Mouse (Mus musculus) embryonic facial prominence, embryonic 13.5 days (tissue): ENCODE results near the gene Zmat3. TPM values are rescaled to one million over a fixed set of nuclear protein-coding genes. Genes with fewer than 3 reads are reported as not detected.

Source experiments
- ATAC-seq: fragments of 200-750 bp; cut with Nextera tagmentation; 2 replicates; pipeline ENCODE4 v1.8.0; 2017; ENCODE audit warnings: low read depth; ENCODE audit not compliant: insufficient number of reproducible peaks, insufficient read depth, low FRiP score, low TSS enrichment
- H3K27ac ChIP-seq: fragments of 300-500 bp; sonication (generic); 2 replicates; pipeline ENCODE4 v1.5.1; 2015; ENCODE audit warnings: moderate library complexity, mild to moderate bottlenecking, inconsistent platforms
- H3K27me3 ChIP-seq: fragments of 300-500 bp; sonication (generic); 2 replicates; pipeline ENCODE4 v1.6.1; 2015; ENCODE audit warnings: mild to moderate bottlenecking, inconsistent platforms
- H3K36me3 ChIP-seq: fragments of 300-500 bp; sonication (generic); 2 replicates; pipeline ENCODE4 v1.6.1; 2015; ENCODE audit warnings: mild to moderate bottlenecking, inconsistent platforms
- H3K4me1 ChIP-seq: fragments of 300-500 bp; sonication (generic); 2 replicates; pipeline ENCODE4 v1.6.1; 2015; ENCODE audit warnings: inconsistent platforms
- H3K4me2 ChIP-seq: fragments of 300-500 bp; sonication (generic); 2 replicates; pipeline ENCODE4 v1.6.1; 2015; ENCODE audit warnings: moderate library complexity, mild to moderate bottlenecking, inconsistent platforms
- H3K4me3 ChIP-seq: fragments of 300-500 bp; sonication (generic); 2 replicates; pipeline ENCODE4 v1.5.1; 2015; ENCODE audit warnings: mild to moderate bottlenecking, inconsistent platforms
- H3K9ac ChIP-seq: fragments of 300-500 bp; sonication (generic); 2 replicates; pipeline ENCODE4 v1.6.1; 2015; ENCODE audit warnings: mild to moderate bottlenecking, inconsistent platforms
- H3K9me3 ChIP-seq: fragments of 300-500 bp; sonication (generic); 2 replicates; pipeline ENCODE4 v1.6.1; 2016; ENCODE audit warnings: inconsistent platforms
- WGBS: fragments of 180-500 bp; shearing (Covaris S2); methylation state at CpG from one replicate; pipeline ENCODE4 v1.1.7; 2015; ENCODE audit warnings: mixed read lengths; 5-methylcytosine and 5-hydroxymethylcytosine counted together
- polyA plus RNA-seq: library from polyadenylated mRNA; unstranded; fragments of >200 nt; fragmentation: Nextera tagmentation; extraction: Ambion mirVana; gene quantifications from 2 replicates; pipeline ENCODE4 v1.2.1, GENCODE M21; 2015

Zmat3 gene
- polyA plus RNA-seq, 1 experiment from 2014 or later: 5.1 TPM

GRCm38 (mm10) chr3:32367516-32367915, 1.7 kb upstream of the Zmat3 start:
- H3K27ac ChIP-seq: no peak overlapping the region
- no peak overlapping the region for H3K4me3 ChIP-seq
- WGBS: 82% methylated on average over 1 of the region's 1 CpGs
- no peak overlapping the region for H3K9ac ChIP-seq
- no peak overlapping the region for H3K4me2 ChIP-seq
- H3K36me3 ChIP-seq: no peaks in the 10 kb centered on the region
- no peaks in the 10 kb centered on the region for H3K9me3 ChIP-seq
- no peak for ATAC-seq
- peaks cover 13% of the 10 kb centered on the region; the same call in 1 of the 2 replicates for H3K4me1 ChIP-seq
- peaks cover 8% of the 10 kb centered on the region; the same call in 1 of the 2 replicates for H3K27me3 ChIP-seq

- H3K36me3 ChIP-seq: no peaks in the 10 kb centered on the region
- H3K9me3 ChIP-seq: no peaks in the 10 kb centered on the region
- no peak overlapping the region for H3K27ac ChIP-seq
- peak overlapping the region; percentile 87 for H3K4me3 ChIP-seq
- 70% methylated on average over 17 of the region's 17 CpGs for WGBS
- peak overlapping the region; percentile 86; the same call in 1 of the 2 replicates for H3K9ac ChIP-seq
- H3K4me1 ChIP-seq: peaks cover 13% of the 10 kb centered on the region; the same call in 1 of the 2 replicates
- 0 out of 2 replicates have a peak, but pooled peaks have one; percentile 18 for ATAC-seq
- peak overlapping the region; percentile 85 for H3K4me2 ChIP-seq
- peaks cover 8% of the 10 kb centered on the region; the same call in 1 of the 2 replicates for H3K27me3 ChIP-seq
Observed at GRCm38 (mm10) chr3:32366246-32366734, 476 bp upstream of the Zmat3 start.

GRCm38 (mm10) chr3:32364841-32365545, 821 bp downstream of the Zmat3 start:
- WGBS: under 1% methylated on average over 45 of the region's 54 CpGs
- Histone ChIP-seq H3K4me2 (peak overlapping the region; percentile 85), H3K36me3 (no peaks in the 10 kb centered on the region), H3K9me3 (no peaks in the 10 kb centered on the region), H3K27me3 (peaks cover 8% of the 10 kb centered on the region; the same call in 1 of the 2 replicates), H3K9ac (peak overlapping the region; percentile 86), H3K4me3 (peak overlapping the region; percentile 87), H3K4me1 (peaks cover 18% of the 10 kb centered on the region; the same call in 1 of the 2 replicates), H3K27ac (peak overlapping the region; percentile 48)
- ATAC-seq: 0 out of 2 replicates have a peak, but pooled peaks have one; percentile 39

DNA sequence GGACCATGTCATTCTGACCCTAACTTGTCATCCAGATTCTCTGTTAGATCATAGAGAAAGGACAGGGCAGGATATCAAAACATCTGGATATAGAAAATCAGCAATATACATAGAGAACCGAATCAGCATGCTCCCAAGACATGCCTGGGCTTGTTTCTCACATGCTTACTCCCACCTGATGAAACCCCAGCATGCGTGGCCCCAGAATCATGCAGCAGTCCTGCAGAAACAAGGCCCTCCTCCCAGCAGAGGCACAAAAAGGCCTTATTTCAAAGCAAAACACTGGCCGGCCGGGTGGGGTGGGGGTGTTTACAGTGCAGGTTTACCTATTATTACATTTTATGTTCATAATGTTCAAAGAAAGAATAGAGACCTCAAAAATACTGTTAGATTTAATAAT, 1.6 kb downstream of the Zmat3 start:
- Histone ChIP-seq H3K27ac (no peak overlapping the region), H3K4me2 (peak overlapping the region; percentile 85), H3K36me3 (no peaks in the 10 kb centered on the region), H3K4me1 (peaks cover 18% of the 10 kb centered on the region; the same call in 1 of the 2 replicates), H3K4me3 (no peak overlapping the region), H3K9ac (peak overlapping the region; percentile 58; the same call in 1 of the 2 replicates), H3K9me3 (no peaks in the 10 kb centered on the region), H3K27me3 (peaks cover 8% of the 10 kb centered on the region; the same call in 1 of the 2 replicates)
- 42% methylated on average over 4 of the region's 4 CpGs for WGBS
- ATAC-seq: no peak

GRCm38 (mm10) chr3:32361221-32361620, 4.6 kb downstream of the Zmat3 start:
- Histone ChIP-seq H3K27me3 (peaks cover 1% of the 10 kb centered on the region; the same call in 1 of the 2 replicates), H3K9ac (no peak overlapping the region), H3K36me3 (no peaks in the 10 kb centered on the region), H3K9me3 (no peaks in the 10 kb centered on the region), H3K4me1 (peaks cover 12% of the 10 kb centered on the region; the same call in 1 of the 2 replicates), H3K27ac (no peak overlapping the region), H3K4me3 (no peak overlapping the region), H3K4me2 (no peak overlapping the region)
- ATAC-seq: no peak
- 43% methylated on average over 6 of the region's 6 CpGs for WGBS

GRCm38 (mm10) chr3:32347881-32348280, 17.9 kb downstream of the Zmat3 start:
- ATAC-seq: no peak
- Histone ChIP-seq H3K27ac (no peak overlapping the region), H3K4me3 (no peak overlapping the region), H3K4me2 (no peak overlapping the region), H3K9ac (no peak overlapping the region), H3K27me3 (no peaks in the 10 kb centered on the region), H3K36me3 (peaks cover 13% of the 10 kb centered on the region), H3K4me1 (no peaks in the 10 kb centered on the region), H3K9me3 (no peaks in the 10 kb centered on the region)
- WGBS: 93% methylated on average over 6 of the region's 6 CpGs

GRCm38 (mm10) chr3:32345249-32345648, 20.6 kb downstream of the Zmat3 start:
- H3K36me3 ChIP-seq: peaks cover 32% of the 10 kb centered on the region
- 84% methylated on average over 11 of the region's 11 CpGs for WGBS
- H3K9ac ChIP-seq: no peak overlapping the region
- no peak overlapping the region for H3K4me2 ChIP-seq
- no peak for ATAC-seq
- no peaks in the 10 kb centered on the region for H3K4me1 ChIP-seq
- H3K27ac ChIP-seq: no peak overlapping the region
- H3K27me3 ChIP-seq: no peaks in the 10 kb centered on the region
- H3K4me3 ChIP-seq: no peak overlapping the region
- no peaks in the 10 kb centered on the region for H3K9me3 ChIP-seq

DNA sequence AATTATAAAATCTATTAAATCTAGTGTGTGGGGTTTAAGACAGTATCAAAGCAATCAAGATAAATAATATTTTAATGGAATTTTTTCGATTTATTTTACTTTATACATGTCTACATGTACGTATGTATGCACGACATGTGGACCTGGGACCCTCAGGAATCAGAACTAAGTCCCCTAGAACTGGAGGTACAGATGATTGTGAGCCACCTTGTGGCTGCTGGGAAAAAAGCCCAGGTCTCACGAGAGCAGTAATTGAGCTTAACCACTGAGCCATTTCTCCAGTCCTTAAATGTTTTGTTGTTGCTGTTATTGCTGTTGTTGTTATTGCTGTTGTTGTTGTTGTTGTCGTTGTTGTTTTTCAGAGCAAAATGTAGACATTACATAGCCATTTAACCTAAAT, 21.0 kb downstream of the Zmat3 start:
- Histone ChIP-seq H3K9ac (no peak overlapping the region), H3K27ac (no peak overlapping the region), H3K4me3 (no peak overlapping the region), H3K36me3 (peaks cover 31% of the 10 kb centered on the region), H3K4me1 (no peaks in the 10 kb centered on the region), H3K4me2 (no peak overlapping the region), H3K27me3 (no peaks in the 10 kb centered on the region), H3K9me3 (no peaks in the 10 kb centered on the region)
- WGBS: 82% methylated on average over 5 of the region's 5 CpGs
- ATAC-seq: no peak

DNA sequence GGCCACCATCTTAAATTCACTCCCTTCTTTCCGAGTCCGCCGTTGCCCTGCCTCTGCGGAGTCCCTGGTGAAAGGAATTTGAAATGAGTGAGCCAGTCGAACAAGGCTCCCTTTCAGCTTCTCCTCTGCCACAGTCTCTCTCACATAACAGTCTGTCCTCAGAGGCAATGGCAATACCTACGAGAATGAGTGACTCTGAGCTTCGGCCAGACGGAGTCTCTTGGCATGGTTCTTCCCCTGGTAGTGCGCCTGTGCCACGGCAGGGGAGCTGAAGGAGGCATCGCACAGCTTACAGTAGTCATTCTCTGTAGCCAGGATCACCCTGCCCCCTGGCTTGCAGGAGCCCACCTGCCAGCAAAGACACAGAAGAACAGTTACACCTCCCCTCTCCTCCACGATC, 22.4 kb downstream of the Zmat3 start:
- Histone ChIP-seq H3K27ac (no peak overlapping the region), H3K36me3 (peaks cover 31% of the 10 kb centered on the region)

GRCm38 (mm10) chr3:32341434-32341833, 24.4 kb downstream of the Zmat3 start:
- Histone ChIP-seq H3K36me3 (peaks cover 31% of the 10 kb centered on the region), H3K4me3 (no peak overlapping the region)
- no peak for ATAC-seq

More for the DNA sequence above, 22.4 kb downstream of the Zmat3 start:
- no peak overlapping the region for H3K4me3 ChIP-seq
- H3K4me2 ChIP-seq: no peak overlapping the region
- no peak for ATAC-seq
- H3K9ac ChIP-seq: no peak overlapping the region
- no peaks in the 10 kb centered on the region for H3K27me3 ChIP-seq
- 86% methylated on average over 12 of the region's 12 CpGs for WGBS
- H3K4me1 ChIP-seq: no peaks in the 10 kb centered on the region
- no peaks in the 10 kb centered on the region for H3K9me3 ChIP-seq

DNA sequence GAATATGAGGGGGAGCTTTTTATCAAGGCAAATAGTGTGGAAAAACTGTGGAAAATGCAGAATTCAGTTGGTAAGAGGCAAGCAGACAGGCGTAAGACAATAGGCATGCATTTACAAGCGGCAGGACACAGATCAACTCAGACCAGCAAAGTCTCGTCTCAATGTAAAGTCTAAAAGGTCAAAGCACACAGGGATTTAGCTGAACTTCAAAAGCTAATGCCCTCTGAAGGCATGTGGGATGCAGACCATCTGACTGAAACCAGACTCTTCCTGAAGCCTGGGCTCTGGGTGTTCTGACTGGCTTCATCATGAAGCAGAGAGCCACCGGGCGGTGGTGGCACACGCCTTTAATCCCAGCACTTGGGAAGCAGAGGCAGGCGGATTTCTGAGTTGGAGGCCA, 27.6 kb downstream of the Zmat3 start:
- H3K4me1 ChIP-seq: no peaks in the 10 kb centered on the region; the same call in 1 of the 2 replicates
- no peak overlapping the region for H3K4me2 ChIP-seq
- H3K9me3 ChIP-seq: no peaks in the 10 kb centered on the region
- H3K36me3 ChIP-seq: peaks cover 22% of the 10 kb centered on the region
- no peak overlapping the region for H3K27ac ChIP-seq
- WGBS: 84% methylated on average over 7 of the region's 7 CpGs
- H3K9ac ChIP-seq: no peak overlapping the region
- H3K4me3 ChIP-seq: no peak overlapping the region
- no peak for ATAC-seq
- no peaks in the 10 kb centered on the region for H3K27me3 ChIP-seq

More at GRCm38 (mm10) chr3:32341434-32341833, 24.4 kb downstream of the Zmat3 start:
- H3K9me3 ChIP-seq: no peaks in the 10 kb centered on the region
- 94% methylated on average over 19 of the region's 19 CpGs for WGBS
- no peak overlapping the region for H3K9ac ChIP-seq
- no peaks in the 10 kb centered on the region; the same call in 1 of the 2 replicates for H3K4me1 ChIP-seq
- H3K27me3 ChIP-seq: no peaks in the 10 kb centered on the region
- no peak overlapping the region for H3K4me2 ChIP-seq
- H3K27ac ChIP-seq: no peak overlapping the region

DNA sequence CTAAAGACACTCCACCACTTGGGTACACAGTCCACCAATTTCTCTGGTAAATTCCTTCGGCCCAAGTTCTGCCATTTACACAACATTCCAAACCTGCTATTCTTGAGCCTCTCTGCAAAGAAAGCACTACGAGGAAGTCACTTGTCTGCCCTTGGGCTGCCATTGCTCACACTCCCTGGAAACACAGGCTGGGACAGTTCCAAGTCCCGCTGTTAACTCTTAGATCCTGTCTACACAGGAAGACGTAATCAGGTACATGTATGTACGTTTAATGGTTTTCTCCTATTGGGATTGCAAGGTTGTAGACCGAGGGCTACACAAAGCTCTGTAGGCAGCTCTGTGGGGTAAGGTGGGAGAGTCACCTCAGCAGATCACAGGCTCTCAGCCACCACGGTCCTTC, 28.0 kb downstream of the Zmat3 start:
- no peak for ATAC-seq
- Histone ChIP-seq H3K9ac (no peak overlapping the region), H3K4me1 (no peaks in the 10 kb centered on the region; the same call in 1 of the 2 replicates), H3K27me3 (no peaks in the 10 kb centered on the region), H3K36me3 (peaks cover 19% of the 10 kb centered on the region), H3K4me2 (no peak overlapping the region), H3K9me3 (no peaks in the 10 kb centered on the region), H3K27ac (no peak overlapping the region), H3K4me3 (no peak overlapping the region)
- 80% methylated on average over 7 of the region's 7 CpGs for WGBS
